ENCODE assay signal across 22 mouse cellular contexts in the genomic region with DNA sequence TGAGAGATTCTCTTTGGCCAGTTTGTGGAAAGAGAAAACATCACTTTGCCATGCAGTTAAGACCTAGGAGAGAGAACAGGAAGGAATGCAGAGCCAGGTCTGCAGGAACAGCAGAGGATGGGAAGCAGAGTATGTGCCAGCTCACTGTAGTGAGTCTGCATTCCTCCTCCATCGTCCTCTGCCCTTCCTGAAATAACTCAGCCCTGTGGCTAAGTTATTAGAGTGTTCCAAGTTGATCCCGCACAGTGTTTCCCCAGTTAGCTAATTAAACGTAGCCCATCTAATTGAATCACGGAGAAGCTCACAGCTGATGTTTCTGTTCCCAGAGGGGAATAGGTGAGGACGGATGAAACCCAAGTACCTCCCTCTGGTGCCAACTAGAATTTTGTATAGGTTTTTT.
DNase-seq lines count a peak whose midpoint lies in the region; ATAC-seq and TF ChIP-seq lines count a peak whose summit lies in the region.
"Had no signal": no experiment of that assay in that cellular context is flagged by ENCODE, and none has a peak within 500 bp of the region (broad histone marks: within the 10 kb centered on the region; RNA-seq: fewer than 3 reads in every experiment).

No protein-coding gene starts in this region.

- no peaks in the 10 kb centered on the region for H3K27me3 ChIP-seq in forebrain, embryonic 14.5 days (replicated peaks; ENCODE audit: control insufficient read depth, insufficient read depth, low read length)
- H3K27me3 ChIP-seq in forebrain, embryonic 15.5 days = no peaks in the 10 kb centered on the region
- H3K27me3 ChIP-seq in midbrain, embryonic 14.5 days (ENCODE audit: control insufficient read depth, insufficient read depth, low read length) = no peaks in the 10 kb centered on the region
- H3K27me3 ChIP-seq in midbrain, embryonic 16.5 days (ENCODE audit: control insufficient read depth, insufficient read depth, low read depth, low read length) = no peaks in the 10 kb centered on the region
- no peaks in the 10 kb centered on the region for H3K27me3 ChIP-seq in hindbrain, postnatal 0 days (ENCODE audit: insufficient read depth, low read length)
- H3K27me3 ChIP-seq in intestine, embryonic 15.5 days (replicated peaks) = no peaks in the 10 kb centered on the region
- H3K27me3 ChIP-seq: forebrain, embryonic 13.5 days; heart, embryonic 12.5 days; limb, embryonic 12.5 days had no signal

- H3K9me3 ChIP-seq in forebrain, embryonic 14.5 days (replicated peaks; ENCODE audit: control insufficient read depth, low read length) = no peaks in the 10 kb centered on the region
- H3K9me3 ChIP-seq in forebrain, embryonic 15.5 days = no peaks in the 10 kb centered on the region
- no peaks in the 10 kb centered on the region for H3K9me3 ChIP-seq in midbrain, embryonic 14.5 days (ENCODE audit: control insufficient read depth, low read length)
- no peaks in the 10 kb centered on the region for H3K9me3 ChIP-seq in midbrain, embryonic 16.5 days (replicated peaks; ENCODE audit: control insufficient read depth, low read length, poor library complexity, severe bottlenecking)
- H3K9me3 ChIP-seq in hindbrain, postnatal 0 days (ENCODE audit: low read length) = no peaks in the 10 kb centered on the region
- no peaks in the 10 kb centered on the region for H3K9me3 ChIP-seq in intestine, embryonic 15.5 days
- H3K9me3 ChIP-seq: forebrain, embryonic 13.5 days; heart, embryonic 12.5 days; limb, embryonic 12.5 days had no signal

- ATAC-seq in forebrain, embryonic 14.5 days = no peak
- no peak for ATAC-seq in forebrain, embryonic 15.5 days (replicated peaks)
- no peak for ATAC-seq in midbrain, embryonic 14.5 days (ENCODE audit: low FRiP score, low TSS enrichment)
- ATAC-seq in midbrain, embryonic 16.5 days = no peak
- ATAC-seq in hindbrain, postnatal 0 days = no peak
- ATAC-seq in intestine, embryonic 15.5 days = no peak
- ATAC-seq: forebrain, embryonic 13.5 days; intestine, postnatal 0 days; Patski had no signal

- 44% methylated on average over 5 of the region's 5 CpGs for WGBS in forebrain, embryonic 14.5 days
- 37% methylated on average over 5 of the region's 5 CpGs for WGBS in forebrain, embryonic 15.5 days
- WGBS in midbrain, embryonic 14.5 days = 48% methylated on average over 5 of the region's 5 CpGs
- 58% methylated on average over 5 of the region's 5 CpGs for WGBS in midbrain, embryonic 16.5 days
- WGBS in hindbrain, postnatal 0 days = 27% methylated on average over 5 of the region's 5 CpGs
- 68% methylated on average over 5 of the region's 5 CpGs for WGBS in intestine, embryonic 15.5 days

- H3K9ac ChIP-seq in forebrain, embryonic 14.5 days (ENCODE audit: low read length) = no peak overlapping the region
- H3K9ac ChIP-seq in forebrain, embryonic 15.5 days (replicated peaks) = no peak overlapping the region
- no peak overlapping the region for H3K9ac ChIP-seq in midbrain, embryonic 14.5 days (replicated peaks; ENCODE audit: low read length)
- no peak overlapping the region for H3K9ac ChIP-seq in midbrain, embryonic 16.5 days (ENCODE audit: low read depth, low read length)
- no peak overlapping the region for H3K9ac ChIP-seq in hindbrain, postnatal 0 days (replicated peaks; ENCODE audit: low read length)
- no peak overlapping the region for H3K9ac ChIP-seq in intestine, embryonic 15.5 days
- H3K9ac ChIP-seq: forebrain, embryonic 13.5 days; heart, embryonic 12.5 days; limb, embryonic 12.5 days had no signal

- TF ChIP-seq POLR2A in brain, embryonic 14.5 days (IDR thresholded peaks at IDR 0.05; ENCODE audit: borderline replicate concordance, extremely low read depth, insufficient read depth, insufficient read length, poor library complexity, severe bottlenecking) = no peak

- no peak overlapping the region for H3K4me2 ChIP-seq in forebrain, embryonic 14.5 days (ENCODE audit: low read length)
- no peak overlapping the region for H3K4me2 ChIP-seq in forebrain, embryonic 15.5 days (replicated peaks)
- no peak overlapping the region for H3K4me2 ChIP-seq in midbrain, embryonic 14.5 days (ENCODE audit: low read length)
- no peak overlapping the region for H3K4me2 ChIP-seq in midbrain, embryonic 16.5 days (ENCODE audit: low read length)
- H3K4me2 ChIP-seq in hindbrain, postnatal 0 days (ENCODE audit: low read depth, low read length) = no peak overlapping the region
- H3K4me2 ChIP-seq in intestine, embryonic 15.5 days (replicated peaks) = no peak overlapping the region
- H3K4me2 ChIP-seq: forebrain, embryonic 13.5 days; heart, embryonic 12.5 days; limb, embryonic 12.5 days; midbrain, embryonic 11.5 days had no signal

- peak; percentile 28 for DNase-seq in forebrain, embryonic 14.5 days (ENCODE audit: low spot score)
- DNase-seq in midbrain, embryonic 14.5 days = peak; percentile 4
- DNase-seq in brain, embryonic 14.5 days (ENCODE audit: low read depth) = peak; percentile 53
- DNase-seq in hindbrain, postnatal 0 days (ENCODE audit: low spot score) = peak; percentile 27
- DNase-seq: adrenal gland, postnatal 10 days; cerebellum, adult 11-12 months; cerebellum, postnatal 14 days; heart, adult 2 months; kidney, adult 9 months; kidney, postnatal 14 days; lung, postnatal 36 days; thymus, postnatal 4 days had no signal

- no peaks in the 10 kb centered on the region for H3K4me1 ChIP-seq in forebrain, embryonic 14.5 days (ENCODE audit: control insufficient read depth, insufficient read depth, low read length)
- H3K4me1 ChIP-seq in forebrain, embryonic 15.5 days = peaks cover 6% of the 10 kb centered on the region; the same call in 1 of the 2 replicates
- H3K4me1 ChIP-seq in midbrain, embryonic 14.5 days (ENCODE audit: control insufficient read depth, insufficient read depth, low read length) = no peaks in the 10 kb centered on the region
- no peaks in the 10 kb centered on the region for H3K4me1 ChIP-seq in midbrain, embryonic 16.5 days (ENCODE audit: control insufficient read depth, insufficient read depth, low read length)
- H3K4me1 ChIP-seq in hindbrain, postnatal 0 days (ENCODE audit: insufficient read depth, low read length) = no peaks in the 10 kb centered on the region
- no peaks in the 10 kb centered on the region for H3K4me1 ChIP-seq in intestine, embryonic 15.5 days (replicated peaks)
- H3K4me1 ChIP-seq: forebrain, embryonic 13.5 days; heart, embryonic 12.5 days; limb, embryonic 12.5 days had no signal

- TF ChIP-seq CTCF in brain, embryonic 14.5 days (IDR thresholded peaks at IDR 0.05; ENCODE audit: borderline replicate concordance, extremely low read depth, insufficient read depth, insufficient read length) = no peak
- TF ChIP-seq CTCF in hindbrain, postnatal 0 days (IDR thresholded peaks at IDR 0.05; ENCODE audit: low read depth) = no peak

- H3K4me3 ChIP-seq in forebrain, embryonic 14.5 days (ENCODE audit: low read depth, low read length) = no peak overlapping the region
- no peak overlapping the region for H3K4me3 ChIP-seq in forebrain, embryonic 15.5 days
- H3K4me3 ChIP-seq in midbrain, embryonic 14.5 days (replicated peaks; ENCODE audit: low read depth, low read length) = no peak overlapping the region
- H3K4me3 ChIP-seq in midbrain, embryonic 16.5 days (ENCODE audit: low read depth, low read length) = no peak overlapping the region
- H3K4me3 ChIP-seq in hindbrain, postnatal 0 days (ENCODE audit: low read length) = no peak overlapping the region
- no peak overlapping the region for H3K4me3 ChIP-seq in intestine, embryonic 15.5 days (replicated peaks)
- H3K4me3 ChIP-seq: forebrain, embryonic 13.5 days; heart, adult 2 months; heart, embryonic 12.5 days; left cerebral cortex, adult 2 months; limb, embryonic 12.5 days had no signal

- H3K27ac ChIP-seq in forebrain, embryonic 14.5 days (ENCODE audit: low read depth, low read length) = no peak overlapping the region
- no peak overlapping the region for H3K27ac ChIP-seq in forebrain, embryonic 15.5 days (replicated peaks)
- no peak overlapping the region for H3K27ac ChIP-seq in midbrain, embryonic 14.5 days (replicated peaks; ENCODE audit: low read depth, low read length)
- H3K27ac ChIP-seq in midbrain, embryonic 16.5 days (ENCODE audit: low read length) = no peak overlapping the region
- H3K27ac ChIP-seq in hindbrain, postnatal 0 days = no peak overlapping the region
- H3K27ac ChIP-seq in intestine, embryonic 15.5 days = no peak overlapping the region
- H3K27ac ChIP-seq: forebrain, embryonic 13.5 days; heart, adult 2 months; left cerebral cortex, adult 2 months; limb, embryonic 12.5 days had no signal

- no peaks in the 10 kb centered on the region for H3K36me3 ChIP-seq in forebrain, embryonic 14.5 days (ENCODE audit: control insufficient read depth, insufficient read depth, low read length)
- no peaks in the 10 kb centered on the region for H3K36me3 ChIP-seq in forebrain, embryonic 15.5 days
- H3K36me3 ChIP-seq in midbrain, embryonic 14.5 days (ENCODE audit: control insufficient read depth, insufficient read depth, low read length) = no peaks in the 10 kb centered on the region
- no peaks in the 10 kb centered on the region for H3K36me3 ChIP-seq in midbrain, embryonic 16.5 days (ENCODE audit: control insufficient read depth, insufficient read depth, low read length)
- H3K36me3 ChIP-seq in hindbrain, postnatal 0 days (ENCODE audit: insufficient read depth, low read length) = no peaks in the 10 kb centered on the region
- H3K36me3 ChIP-seq in intestine, embryonic 15.5 days = no peaks in the 10 kb centered on the region
- H3K36me3 ChIP-seq: heart, embryonic 12.5 days; limb, embryonic 12.5 days had no signal
